Mouse (Mus musculus): ENCODE results near the gene Hdac7. TPM values are rescaled to one million over a fixed set of nuclear protein-coding genes. Genes with fewer than 3 reads are reported as not detected.
A peak's percentile ranks its signal among the peaks of the same experiment; 100 is the strongest.

Hdac7 gene
- total RNA-seq, 2 experiments from 2014 or later, result 21.3 to 25.0 TPM

GRCm38 (mm10) chr15:97787799-97788667 is 56.3 kb downstream of the Hdac7 start:
- no peak for DNase-seq

GRCm38 (mm10) chr15:97787148-97787798 is 57.0 kb downstream of the Hdac7 start:
- DNase-seq, result no peak

- no peak for DNase-seq
Measured at GRCm38 (mm10) chr15:97786412-97787112, 57.7 kb downstream of the Hdac7 start.

- DNase-seq, result peak in 1 of 2 experiments; percentile 51
Measured at GRCm38 (mm10) chr15:97785731-97786411, 58.4 kb downstream of the Hdac7 start.

GRCm38 (mm10) chr15:97784561-97785161 is 59.6 kb downstream of the Hdac7 start:
- DNase-seq, result no peak

- peak; percentile 86 for DNase-seq
Measured at GRCm38 (mm10) chr15:97784092-97784559, 60.2 kb downstream of the Hdac7 start.

- no peak for DNase-seq
Measured at GRCm38 (mm10) chr15:97782749-97783105, 61.6 kb downstream of the Hdac7 start.

- DNase-seq, result no peak
Measured at GRCm38 (mm10) chr15:97781961-97782748, 62.1 kb downstream of the Hdac7 start.

GRCm38 (mm10) chr15:97780611-97781031 is 63.7 kb downstream of the Hdac7 start:
- DNase-seq, result no peak

GRCm38 (mm10) chr15:97779576-97779975 is 64.7 kb downstream of the Hdac7 start:
- no peak for DNase-seq

GRCm38 (mm10) chr15:97778311-97779098 is 65.8 kb downstream of the Hdac7 start, which contains the start of gene Slc48a1:
Gene Slc48a1, plus strand, starts transcription at chr15:97778520.
- DNase-seq, result no peak

- no peak for DNase-seq
Measured at GRCm38 (mm10) chr15:97776919-97777318, 67.4 kb downstream of the Hdac7 start.

GRCm38 (mm10) chr15:97776514-97776913 is 67.8 kb downstream of the Hdac7 start:
- DNase-seq, result peak in 1 of 2 experiments; percentile 63

- DNase-seq, result no peak
Measured at GRCm38 (mm10) chr15:97773961-97774370, 70.3 kb downstream of the Hdac7 start.

- DNase-seq, result no peak
Measured at GRCm38 (mm10) chr15:97773108-97773507, 71.2 kb downstream of the Hdac7 start.

- DNase-seq, result no peak
Measured at GRCm38 (mm10) chr15:97770280-97770679, 74.0 kb downstream of the Hdac7 start.

GRCm38 (mm10) chr15:97768192-97768591 is 76.1 kb downstream of the Hdac7 start:
- DNase-seq, result no peak

GRCm38 (mm10) chr15:97767280-97768186 is 76.8 kb downstream of the Hdac7 start, which contains the start of gene Rapgef3:
Gene Rapgef3, minus strand, starts transcription at chr15:97767972.
- DNase-seq, result peak; percentile 74 to 84

Data from layer of hippocampus, postnatal 36 days (tissue).